Mouse (Mus musculus) macrophage (primary cell): ENCODE results near the gene Rufy4. TPM values are rescaled to one million over a fixed set of nuclear protein-coding genes. Genes with fewer than 3 reads are reported as not detected.

Experiments used
- H3K27ac ChIP-seq: fragments of 350-480 bp; formaldehyde crosslinking; 2 replicates; pipeline ENCODE4 v1.9.0; 2021
- H3K36me3 ChIP-seq: fragments of 350-480 bp; formaldehyde crosslinking; 2 replicates; pipeline ENCODE4 v1.9.0; 2021; ENCODE audit errors: inconsistent target
- H3K4me3 ChIP-seq: fragments of 350-480 bp; formaldehyde crosslinking; 2 replicates; pipeline ENCODE4 v1.9.0; 2021; ENCODE audit errors: inconsistent target
- H3K79me2 ChIP-seq: fragments of 350-480 bp; formaldehyde crosslinking; 2 replicates; pipeline ENCODE4 v1.9.0; 2021; ENCODE audit errors: inconsistent target
- WGBS: methylation state at CpG from one replicate; pipeline ENCODE4 v1.1.7; 2026; ENCODE audit warnings: inconsistent platforms; ENCODE audit not compliant: missing documents; 5-methylcytosine and 5-hydroxymethylcytosine counted together
- polyA plus RNA-seq: library from polyadenylated mRNA; stranded (reverse); fragments of 250-400 nt; gene quantifications from 3 replicates; pipeline ENCODE4 v1.2.4, GENCODE M21; 2018; ENCODE audit warnings: inconsistent platforms

Rufy4 gene
- polyA plus RNA-seq, 1 experiment from 2014 or later = not detected

DNA sequence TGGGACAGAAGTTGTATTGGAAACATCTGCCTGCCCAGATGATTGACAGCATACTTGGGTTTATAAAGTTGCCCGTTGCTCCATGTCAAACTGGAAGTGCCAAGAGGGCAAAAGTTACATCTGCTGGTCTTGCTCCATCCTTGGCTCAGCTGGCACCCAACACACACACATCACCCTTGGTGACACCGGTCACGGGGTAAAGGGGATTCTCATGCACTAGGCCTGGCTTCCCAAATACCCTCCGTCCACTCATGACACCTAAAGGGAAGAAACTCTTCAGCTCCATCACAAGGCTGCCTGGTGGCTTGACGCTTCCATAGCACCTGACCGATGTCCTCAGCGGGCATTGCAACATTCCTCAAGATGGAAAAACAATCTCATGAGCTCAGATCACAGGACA lies 65.1 kb downstream of the Rufy4 start:
- Histone ChIP-seq H3K36me3 (no peaks in the 10 kb centered on the region), H3K27ac (no peak overlapping the region), H3K79me2 (no peaks in the 10 kb centered on the region), H3K4me3 (no peak overlapping the region)
- 93% methylated on average over 7 of the region's 7 CpGs for WGBS

DNA sequence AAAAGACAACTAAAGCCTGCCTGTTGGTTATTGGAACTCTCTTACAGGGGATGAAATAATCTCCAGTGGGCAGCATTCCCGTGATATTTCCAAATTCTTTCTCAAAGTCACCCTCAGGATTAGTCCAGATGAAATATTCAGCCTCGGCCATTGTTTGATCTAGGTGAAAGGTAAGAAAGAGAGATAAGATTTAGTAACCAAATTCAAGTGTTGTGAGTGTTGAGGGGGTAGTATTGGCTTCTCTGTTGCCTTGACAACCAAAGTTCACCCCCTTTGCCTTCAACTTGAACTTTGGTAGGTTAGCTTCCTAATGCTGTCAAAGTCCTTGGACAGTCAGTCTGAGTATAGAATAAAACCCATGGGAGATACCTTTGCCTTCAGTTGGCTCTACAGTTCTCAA lies 67.4 kb downstream of the Rufy4 start:
- no peaks in the 10 kb centered on the region for H3K79me2 ChIP-seq
- no peak overlapping the region for H3K4me3 ChIP-seq
- H3K27ac ChIP-seq = no peak overlapping the region
- WGBS = 89% methylated on average over 2 of the region's 2 CpGs
- H3K36me3 ChIP-seq = no peaks in the 10 kb centered on the region

DNA sequence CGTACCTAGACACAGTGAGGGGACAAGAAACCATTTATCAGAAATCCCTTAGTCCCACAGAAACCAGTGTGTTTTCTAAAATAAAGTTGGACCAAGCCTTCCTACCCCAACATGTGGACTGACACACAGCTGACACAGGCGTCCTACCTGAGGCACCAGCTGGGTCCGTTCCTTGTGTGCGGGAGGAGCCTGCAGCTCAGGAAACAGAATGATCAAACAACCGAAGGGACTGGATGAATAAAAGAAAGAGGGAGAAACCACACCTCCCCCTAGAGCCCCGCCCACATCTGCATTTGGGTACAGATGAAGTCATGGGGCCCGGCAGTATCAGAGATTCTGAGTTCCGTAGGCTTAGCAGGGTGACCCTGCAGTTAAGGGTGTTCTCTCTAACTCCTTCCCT lies 69.1 kb downstream of the Rufy4 start, which contains the start of gene Cxcr1:
Gene Cxcr1, minus strand, starts transcription at position 187 of the 400 bp plus-strand sequence.
- WGBS = 71% methylated on average over 8 of the region's 8 CpGs
- Histone ChIP-seq H3K36me3 (no peaks in the 10 kb centered on the region), H3K79me2 (no peaks in the 10 kb centered on the region), H3K27ac (no peak within 1 kb of the TSS), H3K4me3 (no peak within 1 kb of the TSS)

DNA sequence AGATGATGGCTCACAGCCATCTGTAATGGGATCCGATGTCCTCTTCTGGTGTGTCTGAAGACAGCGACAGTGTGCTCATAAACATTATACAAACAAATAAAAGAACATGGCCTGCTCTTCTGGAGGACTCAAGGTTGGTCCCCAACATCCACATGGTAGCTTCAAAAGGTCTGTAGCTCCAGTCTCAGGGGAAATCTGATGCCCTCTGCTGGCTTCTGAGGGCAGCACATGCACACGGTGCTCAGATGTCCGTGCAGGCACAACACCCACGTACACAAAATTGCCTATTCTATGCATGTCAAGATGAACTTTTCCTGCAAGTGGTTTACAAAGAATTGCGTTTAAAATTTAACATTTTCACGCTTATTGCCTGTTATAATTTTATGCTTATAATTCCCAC lies 70.6 kb downstream of the Rufy4 start:
- Histone ChIP-seq H3K27ac (no peak overlapping the region), H3K36me3 (no peaks in the 10 kb centered on the region), H3K79me2 (no peaks in the 10 kb centered on the region), H3K4me3 (no peak overlapping the region)
- 36% methylated on average over 7 of the region's 7 CpGs for WGBS

DNA sequence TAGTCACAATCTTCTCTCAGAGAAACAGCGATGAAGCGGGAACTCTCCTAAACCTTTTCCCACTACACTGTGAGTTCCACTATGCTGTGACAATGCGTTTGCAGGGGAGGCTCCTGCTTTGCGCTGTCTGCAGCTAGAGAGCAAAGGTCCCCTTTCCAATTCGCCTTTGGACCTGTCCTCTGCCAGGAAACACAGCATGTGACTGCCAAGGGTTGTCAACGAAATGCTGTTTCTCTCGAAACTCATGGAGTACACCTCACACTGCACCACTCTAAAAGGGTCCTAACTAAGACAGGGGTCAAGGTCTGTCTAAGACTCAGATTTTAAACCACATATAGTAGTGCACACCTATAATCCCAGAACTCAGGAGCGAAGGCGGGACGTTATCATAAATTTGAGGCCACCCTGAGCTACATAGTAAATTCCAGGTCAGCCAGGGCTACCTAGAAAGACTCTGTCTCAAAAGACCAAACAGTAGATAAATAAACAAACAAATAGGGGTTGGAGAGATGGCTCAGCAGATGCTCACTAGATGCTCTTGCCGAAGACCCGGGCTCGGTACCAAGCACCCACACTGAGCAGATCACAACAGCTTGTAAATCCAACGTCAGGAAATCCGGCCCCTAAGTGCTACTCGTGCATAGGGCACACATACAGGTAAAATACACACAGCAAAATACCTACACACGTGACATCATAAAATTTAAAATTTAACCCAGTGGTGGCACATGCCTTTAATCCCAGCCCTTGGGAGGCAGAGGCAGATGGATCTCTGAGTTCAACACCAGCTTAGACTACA lies 71.5 kb downstream of the Rufy4 start:
- 82% methylated on average over 17 of the region's 17 CpGs for WGBS
- H3K27ac ChIP-seq = no peak overlapping the region
- no peaks in the 10 kb centered on the region for H3K36me3 ChIP-seq
- no peaks in the 10 kb centered on the region for H3K79me2 ChIP-seq
- no peak overlapping the region for H3K4me3 ChIP-seq

Other genes with a start within 250 kb of the Rufy4 start
- gene Tns1, start 1.1 kb upstream of the Rufy4 start, polyA plus RNA-seq = 53.8 to 84.7 TPM (median 84.5 TPM) in 3 replicates
- 0.11 to 0.76 TPM (median 0.16 TPM) in 3 replicates for gene Cxcr2, start 28.4 kb downstream of the Rufy4 start, polyA plus RNA-seq
- not detected in 3 replicates for gene Cxcr1, start 69.1 kb downstream of the Rufy4 start, polyA plus RNA-seq
- 677 to 1,406 TPM (median 1,257 TPM) in 3 replicates for gene Arpc2, start 110.5 kb downstream of the Rufy4 start, polyA plus RNA-seq
- gene Gpbar1, start 153.0 kb downstream of the Rufy4 start, polyA plus RNA-seq = not detected in 3 replicates
- gene Aamp, start 159.2 kb downstream of the Rufy4 start, polyA plus RNA-seq = 115 to 127 TPM (median 119 TPM) in 3 replicates
- gene Pnkd, start 159.4 kb downstream of the Rufy4 start, polyA plus RNA-seq = 20.6 to 40.9 TPM (median 36.6 TPM) in 3 replicates
- gene Tmbim1, start 180.1 kb downstream of the Rufy4 start, polyA plus RNA-seq = 46.8 to 61.2 TPM (median 52.2 TPM) in 3 replicates
- gene Catip, start 236.6 kb downstream of the Rufy4 start, polyA plus RNA-seq = 0.19 to 0.80 TPM (median 0.30 TPM) in 3 replicates
- gene Slc11a1, start 249.7 kb downstream of the Rufy4 start, polyA plus RNA-seq = 377 to 467 TPM (median 435 TPM) in 3 replicates